Mouse (Mus musculus): ENCODE data around the gene Zfp936. TPM values are rescaled to one million over a fixed set of nuclear protein-coding genes. Genes with fewer than 3 reads are reported as not detected.

Gene Zfp936
- polyA plus RNA-seq, 1 experiment from 2014 or later: not detected

Small RNA genes within 50 kb of the gene (microRNA-seq; reads per million reads assigned to microRNA genes)
- not detected for gene Gm22707

Other genes with a start within 250 kb of the Zfp936 start
- gene Gm2381, start 247.0 kb upstream of the Zfp936 start, polyA plus RNA-seq (2014; fragmentation: Nextera tagmentation; extraction: Ambion mirVana): not detected in 2 replicates
- gene Vmn2r63, start 180.4 kb upstream of the Zfp936 start, polyA plus RNA-seq (2014; fragmentation: Nextera tagmentation; extraction: Ambion mirVana): not detected in 2 replicates
- not detected in 2 replicates for gene Gm9268, start 95.5 kb upstream of the Zfp936 start, polyA plus RNA-seq (2014; fragmentation: Nextera tagmentation; extraction: Ambion mirVana)
- gene Zfp715, start 199.1 kb downstream of the Zfp936 start, polyA plus RNA-seq (2014; fragmentation: Nextera tagmentation; extraction: Ambion mirVana): 16.6 and 17.3 TPM in 2 replicates
- 0.13 and 0.53 TPM in 2 replicates for gene Siglecf, start 237.1 kb downstream of the Zfp936 start, polyA plus RNA-seq (2014; fragmentation: Nextera tagmentation; extraction: Ambion mirVana)

Data from neural tube, embryonic 11.5 days (tissue).